Mouse (Mus musculus) stomach, embryonic 16.5 days (tissue): ENCODE results near the gene Morn5. TPM values are rescaled to one million over a fixed set of nuclear protein-coding genes. Genes with fewer than 3 reads are reported as not detected.
A peak's percentile ranks its signal among the peaks of the same experiment; 100 is the strongest.

ENCODE experiments used
- ATAC-seq: fragments of 200-750 bp; cut with Nextera tagmentation; 2 replicates; pipeline ENCODE4 v1.8.0; 2017; ENCODE audit warnings: moderate number of reproducible peaks, moderate TSS enrichment; ENCODE audit not compliant: insufficient read depth, low FRiP score
- H3K27ac ChIP-seq: fragments of 300-500 bp; sonication (generic); 2 replicates; pipeline ENCODE4 v1.5.1; 2014; ENCODE audit warnings: low read length
- H3K27me3 ChIP-seq: fragments of 300-500 bp; sonication (generic); 2 replicates; pipeline ENCODE4 v1.6.1; 2014; ENCODE audit warnings: low read length, control low read depth, mixed read lengths; ENCODE audit not compliant: control insufficient read depth, insufficient read depth
- H3K36me3 ChIP-seq: fragments of 300-500 bp; sonication (generic); 2 replicates; pipeline ENCODE4 v1.6.1; 2014; ENCODE audit warnings: low read length; ENCODE audit not compliant: control insufficient read depth, insufficient read depth
- H3K4me1 ChIP-seq: fragments of 300-500 bp; sonication (generic); 2 replicates; pipeline ENCODE4 v1.6.1; 2014; ENCODE audit warnings: low read length, control low read depth, mixed read lengths; ENCODE audit not compliant: control insufficient read depth, insufficient read depth
- H3K4me2 ChIP-seq: fragments of 300-500 bp; sonication (generic); 2 replicates; pipeline ENCODE4 v1.6.1; 2014; ENCODE audit warnings: low read depth, low read length, mixed read lengths
- H3K4me3 ChIP-seq: fragments of 300-500 bp; sonication (generic); replicated peaks from 2 replicates; pipeline ENCODE4 v1.5.1; 2014; ENCODE audit warnings: mild to moderate bottlenecking, low read length
- H3K9ac ChIP-seq: fragments of 300-500 bp; sonication (generic); 2 replicates; pipeline ENCODE4 v1.6.1; 2014; ENCODE audit warnings: low read length
- H3K9me3 ChIP-seq: fragments of 300-500 bp; sonication (generic); replicated peaks from 2 replicates; pipeline ENCODE4 v1.6.1; 2016; ENCODE audit warnings: low read length, control low read depth; ENCODE audit not compliant: control insufficient read depth
- WGBS: fragments of 180-500 bp; shearing (Covaris S2); extraction: QIAGEN DNeasy Blood & Tissue Kit; methylation state at CpG from one replicate; pipeline ENCODE4 v1.1.7; 2014; 5-methylcytosine and 5-hydroxymethylcytosine counted together
- polyA plus RNA-seq: library from polyadenylated mRNA; unstranded; fragments of >200 nt; fragmentation: Nextera tagmentation; extraction: Ambion mirVana; gene quantifications from 2 replicates; pipeline ENCODE4 v1.2.1, GENCODE M21; 2015

Gene Morn5
- polyA plus RNA-seq, 1 experiment from 2014 or later: 0.19 TPM

DNA sequence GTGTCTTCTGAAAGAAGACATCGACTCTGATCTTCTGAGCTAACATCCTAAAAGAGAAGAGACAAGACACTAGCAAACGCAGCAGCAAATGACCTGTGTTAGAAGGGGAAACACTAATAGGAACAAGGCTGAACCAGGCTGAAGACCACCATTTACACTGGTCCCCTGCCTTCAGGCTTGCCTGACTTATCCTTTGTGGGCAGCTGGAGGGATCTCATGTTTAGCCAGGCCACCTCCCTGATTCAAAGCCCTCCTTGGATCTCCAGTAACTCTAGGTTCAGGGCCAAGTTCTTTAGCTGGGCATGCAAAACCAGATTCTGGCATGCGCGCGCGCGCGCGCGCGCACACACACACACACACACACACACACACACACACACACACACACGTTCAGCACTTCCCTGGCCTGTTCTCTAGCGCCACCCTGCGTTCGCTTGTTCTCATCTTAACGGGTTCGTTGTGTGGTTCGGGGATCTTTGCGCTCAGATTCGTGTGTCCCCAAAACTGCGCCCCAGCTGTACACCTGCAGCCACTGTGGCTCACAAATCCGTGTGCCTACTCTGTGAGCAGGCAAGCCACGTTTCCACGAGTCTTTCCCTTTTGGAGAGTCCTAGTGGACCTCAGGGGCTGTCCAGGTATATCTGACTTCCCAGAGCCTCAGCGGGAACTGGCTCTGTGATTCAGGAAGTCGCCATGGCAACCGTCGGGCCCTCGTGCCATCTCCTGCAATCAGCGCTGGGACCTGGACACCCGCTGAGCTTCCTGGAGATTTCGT lies 27.7 kb upstream of the Morn5 start:
- Histone ChIP-seq H3K9me3 (no peaks in the 10 kb centered on the region), H3K27ac (no peak overlapping the region), H3K4me2 (peak overlapping the region; percentile 44), H3K4me1 (no peaks in the 10 kb centered on the region), H3K27me3 (peaks cover 7% of the 10 kb centered on the region; the same call in 1 of the 2 replicates), H3K9ac (no peak overlapping the region), H3K36me3 (no peaks in the 10 kb centered on the region), H3K4me3 (peak overlapping the region; percentile 19)
- 10% methylated on average over 32 of the region's 32 CpGs for WGBS
- ATAC-seq: peak; percentile 17; the same call in 1 of the 2 replicates

DNA sequence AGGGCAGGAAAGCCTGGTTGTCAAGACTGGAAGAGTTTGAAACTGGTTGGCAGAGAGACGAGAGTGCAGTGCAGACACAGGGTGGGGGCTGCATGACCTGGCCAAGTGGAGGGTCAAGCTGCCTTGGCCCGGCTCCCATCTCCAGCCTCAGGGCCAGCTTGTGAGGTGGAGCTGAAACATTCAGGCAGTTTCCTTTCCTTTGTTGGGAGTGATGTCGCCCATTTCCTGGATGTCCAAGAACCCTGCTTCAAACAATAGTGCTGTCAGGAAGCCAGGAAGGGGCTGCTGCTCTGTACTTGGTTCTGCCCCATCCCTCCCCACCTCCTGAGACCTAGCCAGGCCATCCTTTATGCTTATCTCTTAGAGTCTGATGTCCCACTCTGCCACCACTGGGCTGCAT lies 26.0 kb upstream of the Morn5 start:
- no peaks in the 10 kb centered on the region for H3K36me3 ChIP-seq
- ATAC-seq: no peak
- peaks cover 7% of the 10 kb centered on the region; the same call in 1 of the 2 replicates for H3K27me3 ChIP-seq
- H3K4me2 ChIP-seq: no peak overlapping the region
- H3K9ac ChIP-seq: no peak overlapping the region
- no peaks in the 10 kb centered on the region for H3K9me3 ChIP-seq
- WGBS: 56% methylated on average over 3 of the region's 3 CpGs
- no peak overlapping the region for H3K4me3 ChIP-seq
- H3K4me1 ChIP-seq: no peaks in the 10 kb centered on the region
- no peak overlapping the region for H3K27ac ChIP-seq

DNA sequence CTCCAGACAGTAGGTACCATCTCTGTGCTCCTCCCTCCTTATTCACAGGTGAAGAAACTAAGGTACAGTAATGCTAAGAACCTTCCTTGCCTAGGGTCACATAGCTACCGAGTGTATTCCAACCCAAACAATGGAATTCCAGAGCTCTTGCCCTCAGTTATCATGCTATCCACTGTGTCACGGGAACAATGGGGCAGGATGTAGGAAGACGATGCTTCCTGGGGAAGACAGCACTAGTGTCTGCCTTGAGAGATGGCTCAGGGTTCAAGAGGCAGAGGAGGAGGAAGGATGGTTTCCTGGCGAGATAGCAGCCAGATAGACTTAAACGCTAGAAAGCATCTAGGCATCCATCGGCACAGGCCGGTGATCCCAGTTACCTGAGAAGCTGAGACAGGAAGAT lies 16.4 kb upstream of the Morn5 start:
- Histone ChIP-seq H3K4me3 (no peak overlapping the region), H3K36me3 (peaks cover 8% of the 10 kb centered on the region), H3K27me3 (no peaks in the 10 kb centered on the region), H3K4me2 (no peak overlapping the region), H3K9ac (no peak overlapping the region), H3K27ac (no peak overlapping the region), H3K9me3 (0 out of 2 replicates have a peak, but pooled peaks cover 3% of the 10 kb centered on the region), H3K4me1 (no peaks in the 10 kb centered on the region)
- WGBS: 73% methylated on average over 7 of the region's 7 CpGs
- no peak for ATAC-seq

DNA sequence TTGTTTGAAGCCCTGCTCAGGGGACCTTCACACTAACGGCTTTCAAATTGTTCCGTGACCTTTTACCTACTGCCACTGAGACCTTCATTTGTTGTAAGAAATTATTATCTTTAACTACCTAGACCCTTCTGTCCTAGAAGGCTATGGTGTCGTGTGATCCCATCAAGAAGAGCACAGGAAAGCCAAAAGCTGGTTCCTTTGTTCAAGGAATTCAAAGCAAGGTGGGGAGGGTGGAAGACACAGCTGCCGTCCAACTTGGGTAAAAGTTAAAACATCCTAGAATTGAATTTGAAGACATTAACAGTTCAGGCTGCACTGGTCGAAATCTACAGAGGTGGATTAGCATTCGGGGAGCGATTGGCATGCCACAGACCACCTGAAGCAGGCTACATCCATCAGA lies 15.3 kb upstream of the Morn5 start:
- ATAC-seq: no peak
- Histone ChIP-seq H3K9me3 (0 out of 2 replicates have a peak, but pooled peaks cover 3% of the 10 kb centered on the region), H3K36me3 (peaks cover 14% of the 10 kb centered on the region), H3K4me2 (no peak overlapping the region), H3K4me3 (no peak overlapping the region), H3K27me3 (no peaks in the 10 kb centered on the region), H3K4me1 (no peaks in the 10 kb centered on the region), H3K27ac (no peak overlapping the region), H3K9ac (no peak overlapping the region)
- 77% methylated on average over 7 of the region's 7 CpGs for WGBS

DNA sequence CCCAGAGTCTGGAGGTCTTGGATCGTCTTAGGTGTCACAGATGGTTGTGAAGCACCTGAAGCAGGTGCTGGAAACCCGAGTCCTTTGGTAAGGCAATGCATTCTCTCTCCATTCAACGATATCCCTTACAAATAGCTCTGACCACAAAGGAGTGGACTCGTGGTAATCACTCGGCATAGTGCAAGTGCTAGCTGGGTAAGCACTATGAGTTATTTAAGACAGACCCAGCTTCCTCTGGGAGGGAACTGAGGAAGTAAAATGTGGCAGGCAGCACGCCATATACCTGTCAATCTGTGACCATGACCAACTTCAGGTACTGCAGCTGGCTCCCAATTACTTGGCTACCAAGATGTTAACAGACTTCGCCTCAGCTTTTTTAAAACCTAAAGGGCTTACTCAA lies 14.4 kb upstream of the Morn5 start:
- H3K9ac ChIP-seq: no peak overlapping the region
- H3K4me1 ChIP-seq: no peaks in the 10 kb centered on the region
- no peak for ATAC-seq
- H3K9me3 ChIP-seq: 0 out of 2 replicates have a peak, but pooled peaks cover 3% of the 10 kb centered on the region
- H3K27ac ChIP-seq: no peak overlapping the region
- no peak overlapping the region for H3K4me3 ChIP-seq
- WGBS: 88% methylated on average over 7 of the region's 7 CpGs
- no peak overlapping the region for H3K4me2 ChIP-seq
- H3K27me3 ChIP-seq: no peaks in the 10 kb centered on the region
- peaks cover 21% of the 10 kb centered on the region for H3K36me3 ChIP-seq

DNA sequence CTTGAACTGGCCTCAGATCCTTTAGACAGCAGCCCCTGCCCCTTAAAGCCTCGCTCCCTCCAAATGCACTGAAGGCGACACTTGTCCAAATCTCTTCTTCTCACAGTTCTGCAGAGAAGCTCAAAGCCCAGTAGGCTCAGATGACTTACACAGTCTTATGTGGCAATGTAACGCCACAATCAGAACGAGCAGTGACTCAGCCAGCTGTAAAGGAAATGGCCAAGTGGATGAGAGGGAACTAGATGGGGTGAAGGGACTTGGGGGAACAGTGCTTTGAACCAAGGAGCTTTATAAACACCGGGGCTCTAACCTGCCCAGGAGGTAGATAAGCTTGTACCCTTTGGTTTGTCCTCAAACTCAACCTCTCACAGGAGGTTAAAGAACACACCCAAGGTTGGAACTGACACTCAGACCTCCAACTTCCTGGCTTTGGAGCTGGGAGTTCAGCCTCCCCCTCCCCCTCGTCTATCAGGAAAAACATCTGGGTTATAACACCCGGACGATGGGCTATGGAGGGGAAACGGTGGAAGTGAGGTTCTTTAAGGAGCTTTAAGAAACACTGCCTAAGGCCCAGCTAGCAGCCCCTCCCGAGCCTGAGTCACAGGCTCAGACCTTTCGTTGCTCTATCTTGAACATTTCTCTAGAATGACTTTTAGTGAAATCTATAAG lies 13.7 kb upstream of the Morn5 start:
- H3K36me3 ChIP-seq: peaks cover 21% of the 10 kb centered on the region
- 48% methylated on average over 11 of the region's 11 CpGs for WGBS
- H3K4me3 ChIP-seq: no peak overlapping the region
- H3K4me2 ChIP-seq: no peak overlapping the region
- H3K9ac ChIP-seq: no peak overlapping the region
- 0 out of 2 replicates have a peak, but pooled peaks cover 3% of the 10 kb centered on the region for H3K9me3 ChIP-seq
- H3K27me3 ChIP-seq: no peaks in the 10 kb centered on the region
- no peaks in the 10 kb centered on the region for H3K4me1 ChIP-seq
- peak; percentile 14; the same call in 1 of the 2 replicates for ATAC-seq
- H3K27ac ChIP-seq: no peak overlapping the region

DNA sequence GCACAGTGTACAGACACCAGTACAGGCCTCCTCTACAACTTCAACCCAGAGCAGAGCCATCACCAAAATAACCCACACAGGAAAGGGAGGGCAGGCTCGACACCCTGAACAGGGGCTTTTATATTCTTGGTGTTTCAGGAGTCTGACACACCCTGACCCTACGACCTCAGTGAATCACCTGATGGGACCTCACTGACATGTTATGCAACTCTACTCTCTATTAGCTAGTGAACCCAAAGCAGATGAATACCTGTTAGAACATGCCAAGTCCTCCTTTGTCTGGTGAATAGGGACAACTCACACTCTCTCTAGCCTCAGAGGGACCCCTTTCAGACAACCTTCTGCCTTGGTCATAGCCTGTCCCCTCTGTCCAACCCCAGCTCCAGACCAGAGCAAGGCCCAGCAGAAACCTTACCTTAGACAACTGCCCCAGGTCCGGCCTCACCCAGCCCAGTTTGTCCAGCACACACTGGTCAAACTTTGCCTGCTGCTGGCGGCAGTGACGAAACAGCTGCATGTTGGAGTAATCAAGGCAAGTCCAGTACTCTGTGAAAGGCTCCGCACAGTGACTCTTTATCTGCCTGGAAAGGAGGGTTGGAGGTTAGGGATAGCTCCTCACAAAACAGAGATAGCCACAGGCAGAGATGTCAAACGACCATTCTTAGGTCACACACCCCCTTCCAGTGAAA lies 9.8 kb upstream of the Morn5 start:
- Histone ChIP-seq H3K4me3 (no peak overlapping the region), H3K4me2 (no peak overlapping the region), H3K9ac (no peak overlapping the region), H3K36me3 (peaks cover 21% of the 10 kb centered on the region), H3K27ac (peak overlapping the region; percentile 68), H3K4me1 (no peaks in the 10 kb centered on the region), H3K9me3 (no peaks in the 10 kb centered on the region), H3K27me3 (no peaks in the 10 kb centered on the region)
- 77% methylated on average over 7 of the region's 7 CpGs for WGBS
- ATAC-seq: no peak

DNA sequence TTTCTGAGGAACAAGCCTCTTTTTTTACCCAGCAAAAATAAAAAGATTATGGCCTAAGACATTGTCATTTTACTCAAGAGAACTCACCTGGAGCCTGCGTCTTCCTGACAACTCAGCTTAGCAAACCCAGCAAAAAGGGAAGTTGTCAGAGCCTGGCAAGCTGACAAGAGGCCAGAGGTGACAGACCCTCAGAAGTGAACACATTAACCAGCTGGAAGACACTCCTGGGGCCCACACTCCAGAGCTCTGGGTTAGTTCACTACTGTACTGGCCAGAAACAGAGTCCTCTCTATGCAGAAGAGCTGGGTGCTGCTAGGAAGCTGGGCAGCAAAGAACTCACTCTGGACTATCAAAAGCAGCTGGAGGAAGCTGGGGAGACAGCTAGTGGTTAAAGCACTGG lies 8.4 kb upstream of the Morn5 start:
- H3K9ac ChIP-seq: no peak overlapping the region
- H3K36me3 ChIP-seq: peaks cover 21% of the 10 kb centered on the region
- H3K9me3 ChIP-seq: no peaks in the 10 kb centered on the region
- no peak for ATAC-seq
- no peak overlapping the region for H3K27ac ChIP-seq
- H3K27me3 ChIP-seq: no peaks in the 10 kb centered on the region
- no peak overlapping the region for H3K4me3 ChIP-seq
- no peaks in the 10 kb centered on the region for H3K4me1 ChIP-seq
- WGBS: 73% methylated on average over 1 of the region's 1 CpGs
- no peak overlapping the region for H3K4me2 ChIP-seq

DNA sequence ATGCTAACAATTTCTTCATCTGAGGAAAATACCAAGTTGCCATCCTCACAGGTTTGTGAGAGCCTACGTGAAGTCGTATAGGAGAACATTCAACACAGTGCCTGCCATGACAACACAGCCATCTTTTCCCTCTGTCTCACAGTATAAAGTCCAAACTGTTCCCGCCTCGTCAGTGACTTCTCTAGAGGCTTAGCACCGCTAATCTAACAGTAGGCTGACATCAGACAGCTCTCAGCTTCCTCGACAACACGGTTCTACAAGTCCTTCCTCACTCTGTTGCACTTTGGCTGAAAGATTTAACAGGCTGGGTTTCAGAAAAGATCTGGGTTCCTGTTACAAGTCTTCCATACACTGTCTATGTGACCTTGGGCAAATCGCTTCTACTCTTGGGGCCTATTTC lies 1.1 kb upstream of the Morn5 start:
- H3K9me3 ChIP-seq: no peaks in the 10 kb centered on the region
- no peaks in the 10 kb centered on the region for H3K27me3 ChIP-seq
- peaks cover 9% of the 10 kb centered on the region for H3K4me1 ChIP-seq
- H3K4me3 ChIP-seq: peak overlapping the region; percentile 93
- no peak for ATAC-seq
- 59% methylated on average over 8 of the region's 8 CpGs for WGBS
- peak overlapping the region; percentile 92 for H3K9ac ChIP-seq
- H3K36me3 ChIP-seq: no peaks in the 10 kb centered on the region
- H3K4me2 ChIP-seq: peak overlapping the region; percentile 94
- no peak overlapping the region for H3K27ac ChIP-seq
